8 mouse cellular contexts compared by ENCODE assay signal in genomic region chr9:95858027-95858570, GRCm38 (mm10). TPM values are rescaled to one million over a fixed set of nuclear protein-coding genes. Genes with fewer than 3 reads are reported as not detected.
DNase-seq lines count a peak whose midpoint lies in the region; ATAC-seq lines count a peak whose summit lies in the region.

No protein-coding gene starts in this region.

- DNase-seq in frontal cortex, postnatal 25 days (ENCODE audit: low spot score in 2 of 2), result no peak
- DNase-seq in R1 (ENCODE audit: low read depth, low spot score), result peak; percentile 92
- DNase-seq in intestine, embryonic 14.5 days (ENCODE audit: low spot score), result peak; percentile 77
- DNase-seq in lung, postnatal 10 days, result peak; percentile 35
- peak; percentile 66 for DNase-seq in splenic B cell, adult 2 months (ENCODE audit: low read depth, low spot score)
- no peak for DNase-seq in layer of hippocampus, postnatal 25 days (ENCODE audit: extremely low spot score in 1 of 2, low spot score in 1 of 2)

- H3K4me1 ChIP-seq in embryonic facial prominence, embryonic 15.5 days, result peaks cover 8% of the 10 kb centered on the region; the same call in 1 of the 2 replicates
- H3K4me1 ChIP-seq in intestine, embryonic 14.5 days (replicated peaks; ENCODE audit: control insufficient read depth, insufficient read depth, low read length), result no peaks in the 10 kb centered on the region

- under 1% methylated on average over 31 of the region's 31 CpGs for WGBS in embryonic facial prominence, embryonic 15.5 days
- WGBS in intestine, embryonic 14.5 days, result under 1% methylated on average over 31 of the region's 31 CpGs

- peak overlapping the region; percentile 90 for H3K4me2 ChIP-seq in embryonic facial prominence, embryonic 15.5 days (replicated peaks)
- peak overlapping the region; percentile 79 for H3K4me2 ChIP-seq in intestine, embryonic 14.5 days (ENCODE audit: low read length)

- no peaks in the 10 kb centered on the region for H3K9me3 ChIP-seq in embryonic facial prominence, embryonic 15.5 days (replicated peaks)
- H3K9me3 ChIP-seq in intestine, embryonic 14.5 days (ENCODE audit: control insufficient read depth, low read length), result no peaks in the 10 kb centered on the region

- no peaks in the 10 kb centered on the region for H3K27me3 ChIP-seq in embryonic facial prominence, embryonic 15.5 days
- H3K27me3 ChIP-seq in intestine, embryonic 14.5 days (replicated peaks; ENCODE audit: control insufficient read depth, insufficient read depth, low read length), result no peaks in the 10 kb centered on the region
- H3K27me3 ChIP-seq in splenic B cell, adult 2 months (ENCODE audit: control insufficient read depth, insufficient read depth, low read length, poor library complexity, severe bottlenecking), result no peaks in the 10 kb centered on the region

- ATAC-seq in frontal cortex, adult (ENCODE audit: low TSS enrichment), result peak; percentile 32
- no peak for ATAC-seq in embryonic facial prominence, embryonic 15.5 days (ENCODE audit: insufficient number of reproducible peaks, low FRiP score, low TSS enrichment, low read depth)
- peak; percentile 32 for ATAC-seq in intestine, embryonic 14.5 days (replicated peaks; ENCODE audit: low FRiP score, low TSS enrichment, low read depth)

- no peaks in the 10 kb centered on the region; the same call in 1 of the 2 replicates for H3K36me3 ChIP-seq in embryonic facial prominence, embryonic 15.5 days
- peaks cover 8% of the 10 kb centered on the region; the same call in 1 of the 2 replicates for H3K36me3 ChIP-seq in intestine, embryonic 14.5 days (ENCODE audit: control insufficient read depth, insufficient read depth, low read length)
- H3K36me3 ChIP-seq in splenic B cell, adult 2 months (ENCODE audit: control insufficient read depth, insufficient read depth, low read length, poor library complexity, severe bottlenecking), result no peaks in the 10 kb centered on the region

- peak overlapping the region; percentile 72 for H3K9ac ChIP-seq in embryonic facial prominence, embryonic 15.5 days
- H3K9ac ChIP-seq in intestine, embryonic 14.5 days (ENCODE audit: low read length), result peak overlapping the region; percentile 59

- H3K27ac ChIP-seq in embryonic facial prominence, embryonic 15.5 days (replicated peaks), result peak overlapping the region; percentile 35
- peak overlapping the region; percentile 60 for H3K27ac ChIP-seq in intestine, embryonic 14.5 days (ENCODE audit: low read depth)

- H3K4me3 ChIP-seq in embryonic facial prominence, embryonic 15.5 days (replicated peaks), result peak overlapping the region; percentile 99
- H3K4me3 ChIP-seq in intestine, embryonic 14.5 days (ENCODE audit: low read depth, low read length), result peak overlapping the region; percentile 63

RNA-seq across cellular contexts. Expression of gene Atr, which starts 0.7 kb away (rescaled TPM):
- polyA plus RNA-seq in embryonic facial prominence, embryonic 15.5 days (2015; fragmentation: Nextera tagmentation; extraction: Ambion mirVana), result 12.5 and 13.2 TPM in 2 replicates
- 20.5 and 23.2 TPM in 2 replicates for polyA plus RNA-seq in intestine, embryonic 14.5 days (2014; fragmentation: Nextera tagmentation; extraction: Ambion mirVana)
- 10 to 100 TPM in 1 of 2 experiments, 1 to 10 TPM in 1; 9.4 to 11.3 TPM for total RNA-seq in layer of hippocampus, postnatal 25 days (2021)

RNA-seq across cellular contexts. Expression of gene Pls1, which starts 13.0 kb away (rescaled TPM):
- 4.6 and 6.1 TPM in 2 replicates for polyA plus RNA-seq in embryonic facial prominence, embryonic 15.5 days (2015; fragmentation: Nextera tagmentation; extraction: Ambion mirVana)
- polyA plus RNA-seq in intestine, embryonic 14.5 days (2014; fragmentation: Nextera tagmentation; extraction: Ambion mirVana), result 25.7 and 26.1 TPM in 2 replicates
- 10 to 100 TPM in 1 of 2 experiments, 1 to 10 TPM in 1; 7.0 to 10.2 TPM for total RNA-seq in layer of hippocampus, postnatal 25 days (2021)

Comparison
In these comparisons a context has a peak if more than half of its experiments do, and no peak if none do; other contexts are left out.
1. DNase-seq: peak in R1 (single experiment), intestine, embryonic 14.5 days (single experiment), lung, postnatal 10 days (single experiment) and splenic B cell, adult 2 months (single experiment); none in frontal cortex, postnatal 25 days (0 of 2) and layer of hippocampus, postnatal 25 days (0 of 2).